Mouse (Mus musculus) intestine, embryonic 15.5 days (tissue): Measurements from ENCODE around the gene Cacna2d4. TPM values are rescaled to one million over a fixed set of nuclear protein-coding genes. Genes with fewer than 3 reads are reported as not detected.

Source experiments
- ATAC-seq: fragments of 200-750 bp; cut with Nextera tagmentation; 2 replicates; pipeline ENCODE4 v1.8.0; 2017; ENCODE audit warnings: moderate TSS enrichment, moderate library complexity
- H3K27ac ChIP-seq: fragments of 300-500 bp; sonication (generic); 2 replicates; pipeline ENCODE4 v1.5.1; 2015; ENCODE audit warnings: mild to moderate bottlenecking, inconsistent platforms
- H3K27me3 ChIP-seq: fragments of 300-500 bp; sonication (generic); replicated peaks from 2 replicates; pipeline ENCODE4 v1.6.1; 2015; ENCODE audit warnings: inconsistent platforms
- H3K36me3 ChIP-seq: fragments of 300-500 bp; sonication (generic); 2 replicates; pipeline ENCODE4 v1.6.1; 2015; ENCODE audit warnings: inconsistent platforms
- H3K4me1 ChIP-seq: fragments of 300-500 bp; sonication (generic); replicated peaks from 2 replicates; pipeline ENCODE4 v1.6.1; 2015; ENCODE audit warnings: inconsistent platforms
- H3K4me2 ChIP-seq: fragments of 300-500 bp; sonication (generic); replicated peaks from 2 replicates; pipeline ENCODE4 v1.6.1; 2015; ENCODE audit warnings: mild to moderate bottlenecking, inconsistent platforms
- H3K4me3 ChIP-seq: fragments of 300-500 bp; sonication (generic); replicated peaks from 2 replicates; pipeline ENCODE4 v1.5.1; 2015; ENCODE audit warnings: inconsistent platforms
- H3K9ac ChIP-seq: fragments of 300-500 bp; sonication (generic); 2 replicates; pipeline ENCODE4 v1.6.1; 2015; ENCODE audit warnings: inconsistent platforms
- H3K9me3 ChIP-seq: fragments of 300-500 bp; sonication (generic); 2 replicates; pipeline ENCODE4 v1.6.1; 2016; ENCODE audit warnings: inconsistent platforms
- WGBS: fragments of 180-500 bp; shearing (Covaris S2); methylation state at CpG from one replicate; pipeline ENCODE4 v1.1.7; 2015; 5-methylcytosine and 5-hydroxymethylcytosine counted together
- polyA plus RNA-seq: library from polyadenylated mRNA; unstranded; fragments of >200 nt; fragmentation: Nextera tagmentation; extraction: Ambion mirVana; gene quantifications from 2 replicates; pipeline ENCODE4 v1.2.1, GENCODE M21; 2015

Gene Cacna2d4
- polyA plus RNA-seq, 1 experiment from 2014 or later, result 0.04 TPM

- Histone ChIP-seq H3K36me3 (no peaks in the 10 kb centered on the region), H3K4me2 (peak overlapping the region; percentile 67), H3K4me1 (peaks cover 11% of the 10 kb centered on the region; the same call in 1 of the 2 replicates), H3K27me3 (no peaks in the 10 kb centered on the region), H3K27ac (no peak overlapping the region), H3K4me3 (peak overlapping the region; percentile 79), H3K9me3 (no peaks in the 10 kb centered on the region), H3K9ac (peak overlapping the region; percentile 29)
- ATAC-seq, result no peak
- WGBS, result 88% methylated on average over 1 of the region's 1 CpGs
Observed at GRCm38 (mm10) chr6:119386821-119387220, 150.5 kb downstream of the Cacna2d4 start.

GRCm38 (mm10) chr6:119387801-119388649 lies 151.7 kb downstream of the Cacna2d4 start:
- Histone ChIP-seq H3K27ac (peak overlapping the region; percentile 89), H3K9me3 (no peaks in the 10 kb centered on the region), H3K4me1 (peaks cover 11% of the 10 kb centered on the region; the same call in 1 of the 2 replicates), H3K27me3 (no peaks in the 10 kb centered on the region), H3K4me3 (peak overlapping the region; percentile 79), H3K4me2 (peak overlapping the region; percentile 67), H3K36me3 (no peaks in the 10 kb centered on the region), H3K9ac (peak overlapping the region; percentile 73)
- under 1% methylated on average over 57 of the region's 76 CpGs for WGBS
- peak; percentile 86 for ATAC-seq

GRCm38 (mm10) chr6:119388650-119389012 lies 152.3 kb downstream of the Cacna2d4 start:
- peak overlapping the region; percentile 73 for H3K9ac ChIP-seq
- peak; percentile 98 for ATAC-seq
- WGBS, result 0% methylated on average over 51 of the region's 53 CpGs
- H3K4me1 ChIP-seq, result peaks cover 11% of the 10 kb centered on the region; the same call in 1 of the 2 replicates
- H3K9me3 ChIP-seq, result no peaks in the 10 kb centered on the region
- H3K27ac ChIP-seq, result peak overlapping the region; percentile 89
- H3K27me3 ChIP-seq, result no peaks in the 10 kb centered on the region
- H3K36me3 ChIP-seq, result no peaks in the 10 kb centered on the region
- H3K4me2 ChIP-seq, result peak overlapping the region; percentile 67
- H3K4me3 ChIP-seq, result peak overlapping the region; percentile 79

GRCm38 (mm10) chr6:119389089-119389488 lies 152.8 kb downstream of the Cacna2d4 start:
- H3K27ac ChIP-seq, result peak overlapping the region; percentile 9; the same call in 1 of the 2 replicates
- H3K4me1 ChIP-seq, result peaks cover 10% of the 10 kb centered on the region; the same call in 1 of the 2 replicates
- H3K36me3 ChIP-seq, result no peaks in the 10 kb centered on the region
- H3K4me3 ChIP-seq, result peak overlapping the region; percentile 79
- H3K9ac ChIP-seq, result peak overlapping the region; percentile 28; the same call in 1 of the 2 replicates
- ATAC-seq, result peak; percentile 9; the same call in 1 of the 2 replicates
- no peaks in the 10 kb centered on the region for H3K9me3 ChIP-seq
- no peaks in the 10 kb centered on the region for H3K27me3 ChIP-seq
- 15% methylated on average over 10 of the region's 10 CpGs for WGBS
- H3K4me2 ChIP-seq, result peak overlapping the region; percentile 36

- no peaks in the 10 kb centered on the region for H3K27me3 ChIP-seq
- no peak overlapping the region for H3K4me2 ChIP-seq
- no peak overlapping the region for H3K4me3 ChIP-seq
- no peak overlapping the region for H3K9ac ChIP-seq
- no peak for ATAC-seq
- WGBS, result 93% methylated on average over 4 of the region's 4 CpGs
- H3K36me3 ChIP-seq, result no peaks in the 10 kb centered on the region
- no peak overlapping the region for H3K27ac ChIP-seq
- peaks cover 6% of the 10 kb centered on the region; the same call in 1 of the 2 replicates for H3K4me1 ChIP-seq
- H3K9me3 ChIP-seq, result no peaks in the 10 kb centered on the region
Observed at GRCm38 (mm10) chr6:119390728-119391127, 154.4 kb downstream of the Cacna2d4 start.

GRCm38 (mm10) chr6:119392836-119393235 lies 156.5 kb downstream of the Cacna2d4 start:
- H3K36me3 ChIP-seq, result no peaks in the 10 kb centered on the region
- 0 out of 2 replicates have a peak, but pooled peaks cover 8% of the 10 kb centered on the region for H3K4me1 ChIP-seq
- H3K4me2 ChIP-seq, result no peak overlapping the region
- no peaks in the 10 kb centered on the region for H3K9me3 ChIP-seq
- no peaks in the 10 kb centered on the region for H3K27me3 ChIP-seq
- H3K9ac ChIP-seq, result no peak overlapping the region
- no peak overlapping the region for H3K4me3 ChIP-seq
- 69% methylated on average over 9 of the region's 9 CpGs for WGBS
- no peak overlapping the region for H3K27ac ChIP-seq
- no peak for ATAC-seq

- no peaks in the 10 kb centered on the region for H3K27me3 ChIP-seq
- no peaks in the 10 kb centered on the region for H3K9me3 ChIP-seq
- 59% methylated on average over 14 of the region's 14 CpGs for WGBS
- H3K27ac ChIP-seq, result peak overlapping the region; percentile 56
- peak; percentile 77 for ATAC-seq
- H3K4me1 ChIP-seq, result 0 out of 2 replicates have a peak, but pooled peaks cover 8% of the 10 kb centered on the region
- no peak overlapping the region for H3K9ac ChIP-seq
- no peak overlapping the region for H3K4me3 ChIP-seq
- H3K4me2 ChIP-seq, result no peak overlapping the region
- no peaks in the 10 kb centered on the region for H3K36me3 ChIP-seq
Observed at GRCm38 (mm10) chr6:119395421-119396308, 159.3 kb downstream of the Cacna2d4 start.

- Histone ChIP-seq H3K27ac (peak overlapping the region; percentile 56; the same call in 1 of the 2 replicates), H3K4me2 (no peak overlapping the region), H3K36me3 (no peaks in the 10 kb centered on the region), H3K4me1 (0 out of 2 replicates have a peak, but pooled peaks cover 8% of the 10 kb centered on the region), H3K9me3 (no peaks in the 10 kb centered on the region), H3K9ac (no peak overlapping the region), H3K27me3 (no peaks in the 10 kb centered on the region), H3K4me3 (no peak overlapping the region)
- peak; percentile 75 for ATAC-seq
- WGBS, result 45% methylated on average over 5 of the region's 5 CpGs
Observed at GRCm38 (mm10) chr6:119396309-119396634, 159.9 kb downstream of the Cacna2d4 start.

GRCm38 (mm10) chr6:119399371-119399770 lies 163.0 kb downstream of the Cacna2d4 start:
- H3K4me2 ChIP-seq, result no peak overlapping the region
- no peak for ATAC-seq
- 0 out of 2 replicates have a peak, but pooled peaks cover 8% of the 10 kb centered on the region for H3K4me1 ChIP-seq
- H3K27ac ChIP-seq, result no peak overlapping the region
- H3K27me3 ChIP-seq, result no peaks in the 10 kb centered on the region
- no peaks in the 10 kb centered on the region for H3K9me3 ChIP-seq
- H3K4me3 ChIP-seq, result no peak overlapping the region
- 91% methylated on average over 3 of the region's 3 CpGs for WGBS
- no peak overlapping the region for H3K9ac ChIP-seq
- no peaks in the 10 kb centered on the region for H3K36me3 ChIP-seq

- 91% methylated on average over 3 of the region's 3 CpGs for WGBS
- no peaks in the 10 kb centered on the region for H3K36me3 ChIP-seq
- ATAC-seq, result no peak
- H3K9me3 ChIP-seq, result no peaks in the 10 kb centered on the region
- H3K27me3 ChIP-seq, result no peaks in the 10 kb centered on the region
- H3K4me2 ChIP-seq, result no peak overlapping the region
- 0 out of 2 replicates have a peak, but pooled peaks cover 7% of the 10 kb centered on the region for H3K4me1 ChIP-seq
- H3K4me3 ChIP-seq, result no peak overlapping the region
- H3K9ac ChIP-seq, result no peak overlapping the region
- no peak overlapping the region for H3K27ac ChIP-seq
Observed at GRCm38 (mm10) chr6:119400649-119401048, 164.3 kb downstream of the Cacna2d4 start.

- Histone ChIP-seq H3K27ac (no peak overlapping the region), H3K4me1 (no peaks in the 10 kb centered on the region), H3K4me2 (no peak overlapping the region), H3K9ac (no peak overlapping the region), H3K4me3 (no peak overlapping the region), H3K36me3 (no peaks in the 10 kb centered on the region), H3K27me3 (no peaks in the 10 kb centered on the region), H3K9me3 (no peaks in the 10 kb centered on the region)
- 83% methylated on average over 8 of the region's 8 CpGs for WGBS
- no peak for ATAC-seq
Observed at GRCm38 (mm10) chr6:119401545-119402304, 165.4 kb downstream of the Cacna2d4 start.
